Mouse (Mus musculus): ENCODE data around the gene Six5. TPM values are rescaled to one million over a fixed set of nuclear protein-coding genes. Genes with fewer than 3 reads are reported as not detected.

Six5 gene
- polyA plus RNA-seq (2015; fragmentation: Nextera tagmentation; extraction: Ambion mirVana): 3.9 and 4.8 TPM in 2 replicates

DNA sequence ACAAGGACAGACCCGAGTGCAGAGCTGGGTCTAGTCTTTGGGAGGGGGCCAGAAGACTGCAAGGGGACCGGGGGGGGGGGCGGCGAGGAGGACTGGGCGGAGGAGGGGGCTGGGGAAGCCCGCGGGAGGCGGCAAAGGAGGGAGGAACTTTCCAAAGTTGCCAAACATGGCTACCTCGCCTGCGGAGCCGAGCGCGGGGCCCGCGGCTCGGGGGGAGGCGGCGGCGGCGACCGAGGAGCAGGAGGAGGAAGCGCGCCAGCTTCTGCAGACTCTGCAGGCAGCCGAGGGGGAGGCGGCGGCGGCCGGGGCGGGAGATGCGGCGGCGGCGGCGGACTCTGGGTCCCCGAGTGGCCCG, at the start of gene Six5:
TSS of gene Six5 (plus strand) at position 124 of the 355 bp plus-strand sequence.

GRCm38 (mm10) chr7:19054047-19054776, 40.2 kb upstream of the Six5 start, which contains the start of gene Rsph6a:
Rsph6a (plus strand) TSS chr7:19054690.

DNA sequence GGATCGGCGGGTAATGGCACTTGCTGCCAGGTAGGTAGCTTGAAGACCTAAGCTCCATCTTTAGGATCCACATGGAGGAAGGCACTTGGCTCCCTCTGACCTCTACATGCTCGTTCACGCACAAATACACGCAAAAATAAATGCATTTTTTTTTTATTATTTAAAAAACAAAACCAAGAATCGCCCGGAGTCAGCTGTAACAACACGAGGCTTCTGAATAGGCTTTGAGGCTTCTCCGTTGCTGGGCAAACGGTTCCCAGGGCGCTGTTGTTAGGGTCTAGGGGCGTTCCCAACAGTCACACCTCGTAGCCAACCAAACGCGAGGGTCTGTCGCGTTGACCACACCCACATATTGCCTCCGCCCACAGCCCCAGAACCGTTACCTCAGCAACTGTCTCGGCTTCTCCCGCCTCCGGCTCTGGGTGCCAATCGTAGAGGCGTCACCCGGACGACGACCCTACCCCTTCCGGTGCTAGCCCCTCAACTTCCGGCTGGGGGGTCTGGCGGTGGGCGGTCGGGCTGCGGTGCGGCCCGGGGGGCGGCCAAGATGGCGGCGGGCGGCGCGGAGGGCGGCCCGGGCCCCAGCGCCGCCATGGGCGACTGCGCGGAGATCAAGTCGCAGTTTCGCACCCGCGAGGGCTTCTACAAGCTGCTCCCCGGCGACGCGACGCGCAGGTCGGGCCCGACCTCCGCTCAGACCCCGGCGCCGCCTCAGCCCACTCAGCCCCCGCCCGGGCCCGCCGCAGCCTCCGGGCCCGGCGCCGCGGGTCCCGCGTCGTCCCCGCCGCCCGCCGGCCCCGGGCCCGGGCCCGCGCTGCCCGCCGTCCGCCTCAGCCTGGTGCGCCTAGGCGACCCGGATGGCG, 18.4 kb upstream of the Six5 start, which contains the start of gene Dmwd:
TSS of gene Dmwd (plus strand) at position 505 of the 863 bp plus-strand sequence.

DNA sequence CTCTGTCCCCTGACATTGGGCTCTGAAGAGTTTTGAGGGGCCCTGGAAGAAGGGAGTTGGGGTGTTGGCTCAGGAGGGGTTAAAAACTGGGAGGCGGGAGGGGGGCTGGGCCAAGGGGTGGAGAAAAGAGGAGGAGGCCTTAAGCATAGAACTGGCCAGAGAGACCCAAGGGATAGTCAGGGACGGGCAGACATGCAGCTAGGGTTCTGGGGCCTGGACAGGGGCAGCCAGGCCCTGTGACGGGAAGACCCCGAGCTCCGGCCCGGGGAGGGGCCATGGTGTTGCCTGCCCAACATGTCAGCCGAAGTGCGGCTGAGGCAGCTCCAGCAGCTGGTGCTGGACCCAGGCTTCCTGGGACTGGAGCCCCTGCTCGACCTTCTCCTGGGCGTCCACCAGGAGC, 10.7 kb upstream of the Six5 start, which contains the start of gene Dmpk:
TSS of gene Dmpk (plus strand) at position 149 of the 400 bp plus-strand sequence.

DNA sequence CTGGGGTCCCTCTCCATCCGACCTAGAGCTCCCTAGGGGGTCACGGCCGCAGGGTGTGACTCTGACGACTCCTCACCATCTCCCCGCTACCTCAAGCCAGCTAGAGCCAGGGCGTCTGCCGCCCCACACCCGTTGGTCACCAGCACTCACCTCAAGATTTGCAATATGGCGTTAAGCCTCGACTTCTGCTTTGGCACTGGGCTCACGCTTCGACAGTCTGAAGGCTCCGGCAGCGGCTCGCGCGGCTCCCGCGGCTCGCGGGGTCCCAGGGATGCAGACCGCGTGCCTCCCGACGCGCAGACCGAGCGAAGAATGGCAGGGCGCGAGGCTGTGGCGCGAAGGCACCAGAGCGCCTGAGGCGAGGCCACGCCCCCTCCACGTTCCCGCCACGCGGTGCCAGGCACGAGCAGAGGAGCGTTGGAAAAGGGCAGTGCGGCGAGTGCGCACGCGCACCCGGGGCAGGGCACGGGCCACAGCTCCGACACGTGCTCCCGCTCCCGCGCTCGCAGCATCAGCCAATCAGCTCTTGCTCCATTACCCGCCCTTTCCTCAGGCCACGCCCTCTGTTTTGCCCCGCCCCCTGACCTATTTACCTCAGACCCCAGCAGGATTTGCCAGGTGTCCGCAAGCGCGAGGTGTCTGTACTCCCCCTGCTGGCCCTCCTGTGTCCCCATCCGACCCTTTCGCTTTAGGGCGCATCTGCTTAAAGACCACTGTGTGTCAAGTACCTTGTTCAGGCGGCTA, 23.8 kb downstream of the Six5 start, which contains the start of gene Gm4969:
TSS of gene Gm4969 (minus strand) at position 341 of the 744 bp plus-strand sequence.

GRCm38 (mm10) chr7:19119631-19120429, 25.4 kb downstream of the Six5 start, which contains the start of gene Fbxo46:
Fbxo46 (plus strand) TSS chr7:19119859.

Small RNA genes lying within 50 kb of the gene (microRNA-seq; reads per million reads assigned to microRNA genes)
- 6.2 to 7.7 reads per million in 2 experiments for gene Mir3100

Other genes with a start within 250 kb of the Six5 start
- 1.4 and 1.9 TPM in 2 replicates for gene Pglyrp1, start 223.3 kb upstream of the Six5 start, polyA plus RNA-seq (2015; fragmentation: Nextera tagmentation; extraction: Ambion mirVana)
- gene Ccdc61, start 184.2 kb upstream of the Six5 start, polyA plus RNA-seq (2015; fragmentation: Nextera tagmentation; extraction: Ambion mirVana): 11.4 and 14.7 TPM in 2 replicates
- 0.29 and 0.33 TPM in 2 replicates for gene Nova2, start 168.7 kb upstream of the Six5 start, polyA plus RNA-seq (2015; fragmentation: Nextera tagmentation; extraction: Ambion mirVana)
- not detected in 2 replicates for gene Nanos2, start 107.2 kb upstream of the Six5 start, polyA plus RNA-seq (2015; fragmentation: Nextera tagmentation; extraction: Ambion mirVana)
- gene Mypop, start 103.3 kb upstream of the Six5 start, polyA plus RNA-seq (2015; fragmentation: Nextera tagmentation; extraction: Ambion mirVana): 1.3 and 1.5 TPM in 2 replicates
- 12.3 and 16.4 TPM in 2 replicates for gene Irf2bp1, start 90.5 kb upstream of the Six5 start, polyA plus RNA-seq (2015; fragmentation: Nextera tagmentation; extraction: Ambion mirVana)
- 0.22 TPM in 1 of 2 replicates, not detected in the other for gene Foxa3, start 71.1 kb upstream of the Six5 start, polyA plus RNA-seq (2015; fragmentation: Nextera tagmentation; extraction: Ambion mirVana)
- gene Sympk, start 70.2 kb upstream of the Six5 start, polyA plus RNA-seq (2015; fragmentation: Nextera tagmentation; extraction: Ambion mirVana): 16.8 and 18.7 TPM in 2 replicates
- not detected in 2 replicates for gene Rsph6a, start 39.9 kb upstream of the Six5 start, polyA plus RNA-seq (2015; fragmentation: Nextera tagmentation; extraction: Ambion mirVana)
- gene Dmwd, start 18.4 kb upstream of the Six5 start, polyA plus RNA-seq (2015; fragmentation: Nextera tagmentation; extraction: Ambion mirVana): 14.4 and 14.7 TPM in 2 replicates
- 145 and 149 TPM in 2 replicates for gene Dmpk, start 10.7 kb upstream of the Six5 start, polyA plus RNA-seq (2015; fragmentation: Nextera tagmentation; extraction: Ambion mirVana)
- gene Gm4969, start 23.8 kb downstream of the Six5 start, polyA plus RNA-seq (2015; fragmentation: Nextera tagmentation; extraction: Ambion mirVana): 0.30 and 0.65 TPM in 2 replicates
- gene Fbxo46, start 25.3 kb downstream of the Six5 start, polyA plus RNA-seq (2015; fragmentation: Nextera tagmentation; extraction: Ambion mirVana): 5.7 and 6.0 TPM in 2 replicates
- gene Qpctl, start 54.7 kb downstream of the Six5 start, polyA plus RNA-seq (2015; fragmentation: Nextera tagmentation; extraction: Ambion mirVana): 7.6 and 8.3 TPM in 2 replicates
- 73.1 and 81.1 TPM in 2 replicates for gene Snrpd2, start 55.1 kb downstream of the Six5 start, polyA plus RNA-seq (2015; fragmentation: Nextera tagmentation; extraction: Ambion mirVana)
- gene Gipr, start 71.5 kb downstream of the Six5 start, polyA plus RNA-seq (2015; fragmentation: Nextera tagmentation; extraction: Ambion mirVana): 0.15 and 0.72 TPM in 2 replicates
- gene Eml2, start 81.8 kb downstream of the Six5 start, polyA plus RNA-seq (2015; fragmentation: Nextera tagmentation; extraction: Ambion mirVana): 4.9 and 5.0 TPM in 2 replicates
- gene Gpr4, start 117.9 kb downstream of the Six5 start, polyA plus RNA-seq (2015; fragmentation: Nextera tagmentation; extraction: Ambion mirVana): 1.3 TPM in 2 replicates
- gene Opa3, start 133.7 kb downstream of the Six5 start, polyA plus RNA-seq (2015; fragmentation: Nextera tagmentation; extraction: Ambion mirVana): 22.8 and 24.1 TPM in 2 replicates
- gene Vasp, start 177.2 kb downstream of the Six5 start, polyA plus RNA-seq (2015; fragmentation: Nextera tagmentation; extraction: Ambion mirVana): 41.2 and 52.3 TPM in 2 replicates
- 0.11 TPM in 1 of 2 replicates, not detected in the other for gene Ppm1n, start 185.5 kb downstream of the Six5 start, polyA plus RNA-seq (2015; fragmentation: Nextera tagmentation; extraction: Ambion mirVana)
- gene Rtn2, start 188.0 kb downstream of the Six5 start, polyA plus RNA-seq (2015; fragmentation: Nextera tagmentation; extraction: Ambion mirVana): 408 and 509 TPM in 2 replicates
- gene Fosb, start 215.5 kb downstream of the Six5 start, polyA plus RNA-seq (2015; fragmentation: Nextera tagmentation; extraction: Ambion mirVana): 0.23 and 0.84 TPM in 2 replicates

All from skeletal muscle tissue, postnatal 0 days (tissue).